Mouse (Mus musculus) heart, postnatal 0 days (tissue): ENCODE measurements around the gene Pcdh8.

Experiments used
- CTCF ChIP-seq: IDR thresholded peaks from 2 replicates; pipeline ENCODE4 v1.5.1; 2016; ENCODE audit warnings: antibody characterized with exemption, control low read depth, low read depth
- EP300 ChIP-seq: IDR thresholded peaks from 2 replicates; pipeline ENCODE4 v1.6.1; 2016; ENCODE audit warnings: antibody characterized with exemption, low read depth

DNA sequence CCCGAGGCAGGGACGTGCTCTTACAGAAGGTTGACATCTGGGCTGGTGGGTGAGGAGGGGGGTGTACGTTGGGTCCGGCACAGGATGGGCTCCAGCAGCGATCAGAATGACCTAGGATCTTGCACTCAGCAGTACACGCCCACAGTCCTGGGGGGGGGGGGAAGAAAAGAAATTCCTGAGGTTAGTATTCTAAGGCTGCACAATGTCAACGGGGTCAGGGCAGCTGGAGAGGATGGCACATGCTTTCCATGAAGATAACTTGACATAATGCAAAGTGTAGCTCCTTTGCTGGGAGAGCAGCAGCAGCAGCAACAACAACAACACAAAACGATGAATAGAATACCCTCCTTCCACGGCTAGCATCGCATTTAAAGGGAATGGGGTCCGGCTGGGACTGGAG, 3.5 kb downstream of the Pcdh8 start:
- TF ChIP-seq CTCF (no peak), EP300 (no peak)
